Mouse (Mus musculus) macrophage (primary cell): ENCODE data around the gene Taar6. TPM values are rescaled to one million over a fixed set of nuclear protein-coding genes. Genes with fewer than 3 reads are reported as not detected.

ENCODE experiments used
- H3K27ac ChIP-seq: fragments of 350-480 bp; formaldehyde crosslinking; 2 replicates; pipeline ENCODE4 v1.9.0; 2021
- H3K36me3 ChIP-seq: fragments of 350-480 bp; formaldehyde crosslinking; 2 replicates; pipeline ENCODE4 v1.9.0; 2021; ENCODE audit errors: inconsistent target
- H3K4me3 ChIP-seq: fragments of 350-480 bp; formaldehyde crosslinking; 2 replicates; pipeline ENCODE4 v1.9.0; 2021; ENCODE audit errors: inconsistent target
- H3K79me2 ChIP-seq: fragments of 350-480 bp; formaldehyde crosslinking; 2 replicates; pipeline ENCODE4 v1.9.0; 2021; ENCODE audit errors: inconsistent target
- WGBS: methylation state at CpG from one replicate; pipeline ENCODE4 v1.1.7; 2026; ENCODE audit warnings: inconsistent platforms; ENCODE audit not compliant: missing documents; 5-methylcytosine and 5-hydroxymethylcytosine counted together
- polyA plus RNA-seq: library from polyadenylated mRNA; stranded (reverse); fragments of 250-400 nt; gene quantifications from 3 replicates; pipeline ENCODE4 v1.2.4, GENCODE M21; 2018; ENCODE audit warnings: inconsistent platforms

Taar6 gene
- polyA plus RNA-seq, 1 experiment from 2014 or later, result not detected

DNA sequence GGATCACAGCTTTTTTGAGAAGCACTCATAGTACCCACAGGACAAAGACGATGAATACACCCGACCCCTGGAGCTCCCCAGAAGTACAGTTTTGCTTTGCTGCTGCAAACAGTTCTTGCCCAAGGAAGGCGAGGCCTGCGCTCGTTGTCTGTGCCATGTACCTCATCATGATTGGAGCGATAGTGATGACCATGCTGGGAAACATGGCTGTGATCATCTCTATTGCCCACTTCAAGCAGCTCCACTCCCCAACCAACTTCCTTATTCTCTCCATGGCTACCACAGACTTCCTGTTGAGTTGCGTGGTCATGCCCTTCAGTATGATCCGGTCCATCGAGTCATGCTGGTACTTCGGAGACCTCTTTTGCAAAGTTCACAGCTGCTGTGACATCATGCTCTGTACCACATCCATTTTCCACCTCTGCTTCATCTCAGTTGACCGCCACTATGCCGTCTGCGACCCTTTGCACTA lies 25.0 kb downstream of the Taar6 start, which contains the start of gene Taar4:
Taar4 (plus strand) TSS at position 51 of the 472 bp plus-strand sequence.
- Histone ChIP-seq H3K36me3 (no peaks in the 10 kb centered on the region), H3K27ac (no peak within 1 kb of the TSS), H3K79me2 (no peaks in the 10 kb centered on the region), H3K4me3 (no peak within 1 kb of the TSS)
- 66% methylated on average over 13 of the region's 13 CpGs for WGBS

DNA sequence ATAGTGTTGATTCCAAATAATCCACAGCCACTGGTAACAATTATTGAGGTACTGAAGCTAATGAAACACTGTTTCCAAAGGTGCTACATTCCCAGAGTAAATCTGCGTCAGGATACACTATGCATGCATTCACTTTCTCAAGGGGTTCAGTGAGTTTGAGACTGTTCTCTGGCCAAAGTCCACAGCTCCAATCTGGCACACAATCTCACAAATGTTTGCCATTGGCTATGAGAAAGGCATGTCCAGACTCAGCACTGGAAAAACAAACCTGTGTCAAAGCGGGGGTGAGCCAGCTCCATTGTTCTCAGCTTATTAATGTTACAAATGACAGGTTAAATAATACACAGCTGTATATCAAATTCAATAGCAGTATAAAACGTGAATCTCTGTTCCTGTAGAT lies 26.4 kb downstream of the Taar6 start:
- Histone ChIP-seq H3K79me2 (no peaks in the 10 kb centered on the region), H3K27ac (no peak overlapping the region), H3K4me3 (no peak overlapping the region), H3K36me3 (no peaks in the 10 kb centered on the region)
- WGBS, result 89% methylated on average over 3 of the region's 3 CpGs

DNA sequence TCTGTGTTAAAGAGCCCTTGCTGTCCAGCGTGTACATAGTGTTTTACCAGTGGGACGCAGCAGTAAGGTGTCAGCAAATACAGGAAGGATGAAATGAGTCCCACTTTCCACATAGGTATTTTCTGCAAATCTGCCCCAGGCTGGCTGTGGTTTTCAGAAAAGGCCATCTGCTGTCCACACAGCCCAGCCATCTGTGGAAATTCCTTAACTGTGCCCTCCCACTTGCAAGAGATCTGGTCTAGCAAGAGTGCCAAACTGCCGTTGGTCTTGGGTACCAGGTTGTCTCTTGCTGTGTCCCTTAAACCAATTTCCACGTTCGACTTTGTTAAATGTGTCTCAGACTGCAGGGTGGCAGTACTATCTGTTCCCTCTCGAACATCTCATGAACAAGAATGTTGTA lies 33.7 kb downstream of the Taar6 start:
- Histone ChIP-seq H3K79me2 (no peaks in the 10 kb centered on the region), H3K27ac (no peak overlapping the region), H3K36me3 (no peaks in the 10 kb centered on the region), H3K4me3 (no peak overlapping the region)
- WGBS, result 87% methylated on average over 6 of the region's 6 CpGs

DNA sequence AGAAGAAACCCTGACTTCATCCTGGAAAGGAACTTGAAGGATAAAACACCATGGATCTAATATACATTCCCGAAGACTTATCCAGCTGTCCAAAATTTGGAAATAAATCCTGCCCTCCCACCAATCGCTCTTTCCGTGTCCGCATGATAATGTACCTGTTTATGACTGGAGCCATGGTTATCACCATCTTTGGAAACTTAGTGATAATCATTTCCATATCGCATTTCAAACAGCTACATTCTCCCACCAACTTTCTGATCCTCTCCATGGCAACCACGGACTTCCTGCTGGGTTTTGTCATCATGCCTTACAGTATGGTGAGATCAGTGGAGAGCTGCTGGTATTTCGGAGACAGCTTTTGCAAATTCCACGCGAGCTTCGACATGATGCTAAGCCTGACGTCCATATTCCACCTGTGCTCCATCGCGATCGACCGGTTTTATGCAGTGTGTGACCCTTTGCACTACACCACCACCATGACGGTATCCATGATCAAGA lies 35.9 kb downstream of the Taar6 start, which contains the start of gene Taar3:
Taar3 (plus strand) TSS at position 51 of the 498 bp plus-strand sequence.
- 92% methylated on average over 16 of the region's 16 CpGs for WGBS
- Histone ChIP-seq H3K79me2 (no peaks in the 10 kb centered on the region), H3K4me3 (no peak within 1 kb of the TSS), H3K36me3 (no peaks in the 10 kb centered on the region), H3K27ac (no peak within 1 kb of the TSS)

DNA sequence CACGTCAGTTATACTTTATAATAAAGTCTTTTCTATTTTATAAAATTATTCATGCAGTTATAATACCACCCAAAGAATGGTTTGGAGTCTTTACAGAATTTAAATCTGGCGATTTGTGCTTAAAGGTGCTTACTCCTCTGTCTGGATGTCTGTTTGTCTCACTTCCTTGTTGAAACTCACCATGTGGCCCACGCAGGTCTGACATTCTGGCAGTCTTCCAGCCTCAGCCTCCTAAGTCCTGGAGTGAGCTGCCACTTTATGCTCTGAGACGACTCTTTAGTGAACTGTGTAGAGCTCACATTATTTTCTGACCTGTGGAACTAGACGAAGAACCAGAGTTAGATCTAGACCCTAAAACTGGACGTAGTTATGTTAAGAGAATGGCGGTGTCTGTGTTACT lies 37.4 kb downstream of the Taar6 start:
- Histone ChIP-seq H3K36me3 (no peaks in the 10 kb centered on the region), H3K27ac (no peak overlapping the region), H3K4me3 (no peak overlapping the region), H3K79me2 (no peaks in the 10 kb centered on the region)
- WGBS, result 52% methylated on average over 7 of the region's 7 CpGs

DNA sequence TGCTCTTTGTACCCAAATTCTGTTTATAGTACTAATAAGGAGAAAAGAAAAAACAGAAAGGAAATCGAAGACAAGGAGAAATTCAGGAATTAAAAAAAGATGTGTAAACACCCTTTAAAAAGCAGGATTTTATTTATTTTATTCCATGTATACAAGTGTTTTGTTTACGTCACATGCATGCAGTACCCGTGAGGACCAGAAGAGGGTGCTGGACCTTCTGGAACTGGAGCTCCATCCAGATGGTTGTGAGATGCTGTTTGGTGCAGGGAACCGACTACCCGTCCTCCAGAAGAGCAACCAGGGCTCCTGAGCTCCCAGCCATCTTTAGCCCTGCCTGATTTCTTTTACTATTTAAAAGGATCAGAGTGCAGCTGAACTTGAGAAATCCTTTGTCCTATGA lies 43.0 kb downstream of the Taar6 start:
- 81% methylated on average over 5 of the region's 5 CpGs for WGBS
- no peak overlapping the region for H3K27ac ChIP-seq
- H3K79me2 ChIP-seq, result no peaks in the 10 kb centered on the region
- H3K36me3 ChIP-seq, result no peaks in the 10 kb centered on the region
- no peak overlapping the region for H3K4me3 ChIP-seq

DNA sequence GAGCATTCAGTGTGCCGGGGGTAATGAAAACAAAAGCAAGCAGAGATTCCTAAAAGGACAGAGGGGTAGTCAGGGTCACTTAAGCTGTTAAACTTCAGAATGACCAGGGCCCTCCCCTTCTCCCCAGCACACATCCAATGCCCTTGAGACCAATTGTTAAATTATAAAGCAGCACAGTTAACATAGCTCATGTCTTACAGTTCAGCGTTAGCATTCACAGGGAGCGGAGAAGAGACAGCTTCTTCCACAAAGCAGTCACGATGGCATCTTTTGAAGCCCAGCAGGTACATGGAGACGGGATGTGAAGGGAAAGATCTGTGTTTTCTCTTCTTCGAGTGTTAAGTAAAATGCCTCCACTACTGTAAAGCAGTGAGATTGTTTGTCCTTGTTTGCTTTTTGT lies 47.1 kb downstream of the Taar6 start, which contains the start of gene Taar2:
Taar2 (plus strand) TSS at position 261 of the 400 bp plus-strand sequence.
- Histone ChIP-seq H3K79me2 (no peaks in the 10 kb centered on the region), H3K27ac (no peak within 1 kb of the TSS), H3K4me3 (no peak within 1 kb of the TSS), H3K36me3 (no peaks in the 10 kb centered on the region)
- WGBS, result 87% methylated on average over 6 of the region's 6 CpGs

DNA sequence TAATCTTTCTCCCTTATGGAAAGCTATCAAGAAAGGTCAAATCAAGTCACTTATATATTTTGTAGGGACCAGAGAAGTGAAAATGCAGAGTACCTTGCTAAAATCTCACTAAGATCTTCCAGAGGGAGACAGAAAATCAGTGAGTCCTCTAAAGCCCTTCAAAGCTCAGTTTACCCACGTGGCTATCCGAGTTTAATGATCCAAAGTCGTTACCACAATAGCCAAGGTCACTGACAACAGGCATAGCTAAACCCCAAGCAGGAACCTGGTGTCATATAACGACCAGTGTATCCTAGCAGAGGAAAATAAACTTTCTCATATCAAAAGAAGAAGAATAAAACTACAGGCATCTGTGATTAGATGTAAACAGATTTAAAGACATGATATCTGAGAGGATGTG lies 47.8 kb downstream of the Taar6 start:
- no peaks in the 10 kb centered on the region for H3K79me2 ChIP-seq
- no peaks in the 10 kb centered on the region for H3K36me3 ChIP-seq
- no peak overlapping the region for H3K27ac ChIP-seq
- 56% methylated on average over 4 of the region's 4 CpGs for WGBS
- no peak overlapping the region for H3K4me3 ChIP-seq

Other genes with a start within 250 kb of the Taar6 start
- gene Rps12, start 198.4 kb downstream of the Taar6 start, polyA plus RNA-seq, result 762 to 2,105 TPM (median 1,911 TPM) in 3 replicates
- 1.3 to 1.5 TPM (median 1.4 TPM) in 3 replicates for gene Slc18b1, start 188.7 kb downstream of the Taar6 start, polyA plus RNA-seq
- 0.67 to 5.3 TPM (median 1.7 TPM) in 3 replicates for gene Vnn3, start 134.2 kb downstream of the Taar6 start, polyA plus RNA-seq
- gene Vnn1, start 91.0 kb downstream of the Taar6 start, polyA plus RNA-seq, result not detected in 3 replicates
- not detected in 3 replicates for gene Taar1, start 65.3 kb downstream of the Taar6 start, polyA plus RNA-seq
- not detected in 3 replicates for gene Taar2, start 47.1 kb downstream of the Taar6 start, polyA plus RNA-seq
- not detected in 3 replicates for gene Taar3, start 36.1 kb downstream of the Taar6 start, polyA plus RNA-seq
- not detected in 3 replicates for gene Taar4, start 25.2 kb downstream of the Taar6 start, polyA plus RNA-seq
- gene Taar5, start 14.9 kb downstream of the Taar6 start, polyA plus RNA-seq, result not detected in 3 replicates
- gene Taar7a, start 7.8 kb upstream of the Taar6 start, polyA plus RNA-seq, result not detected in 3 replicates
- not detected in 3 replicates for gene Taar7b, start 14.3 kb upstream of the Taar6 start, polyA plus RNA-seq
- gene Taar7d, start 41.6 kb upstream of the Taar6 start, polyA plus RNA-seq, result not detected in 3 replicates
- not detected in 3 replicates for gene Taar7e, start 52.0 kb upstream of the Taar6 start, polyA plus RNA-seq
- not detected in 3 replicates for gene Taar7f, start 63.9 kb upstream of the Taar6 start, polyA plus RNA-seq
- gene Taar8a, start 90.9 kb upstream of the Taar6 start, polyA plus RNA-seq, result not detected in 3 replicates
- not detected in 3 replicates for gene Taar8b, start 106.6 kb upstream of the Taar6 start, polyA plus RNA-seq
- not detected in 3 replicates for gene Taar8c, start 116.3 kb upstream of the Taar6 start, polyA plus RNA-seq
- not detected in 3 replicates for gene Taar9, start 123.9 kb upstream of the Taar6 start, polyA plus RNA-seq
- gene Stx7, start 163.7 kb upstream of the Taar6 start, polyA plus RNA-seq, result 163 to 202 TPM (median 186 TPM) in 3 replicates
- not detected in 3 replicates for gene Moxd1, start 237.9 kb upstream of the Taar6 start, polyA plus RNA-seq